In genomic region chr15:78571554-78572269, GRCm38 (mm10) we compare ENCODE assay signal across 8 mouse cellular contexts. TPM values are rescaled to one million over a fixed set of nuclear protein-coding genes. Genes with fewer than 3 reads are reported as not detected.
DNase-seq lines count a peak whose midpoint lies in the region; ATAC-seq and TF ChIP-seq lines count a peak whose summit lies in the region.

No protein-coding gene starts in this region.

- TF ChIP-seq CTCF in heart, postnatal 0 days (IDR thresholded peaks at IDR 0.05; ENCODE audit: low read depth), result no peak

- H3K4me2 ChIP-seq in heart, postnatal 0 days (ENCODE audit: low read depth, low read length), result peak overlapping the region; percentile 22; the same call in 1 of the 2 replicates

- H3K9ac ChIP-seq in heart, postnatal 0 days (replicated peaks; ENCODE audit: low read depth, low read length), result no peak overlapping the region; the same call in 1 of the 2 replicates

- peak overlapping the region; percentile 49 for H3K27ac ChIP-seq in heart, postnatal 0 days (ENCODE audit: low read depth)

- H3K9me3 ChIP-seq in heart, postnatal 0 days (replicated peaks; ENCODE audit: control insufficient read depth, low read length), result no peaks in the 10 kb centered on the region

- peak; percentile 31 to 59 for DNase-seq in heart, adult 18-20 months
- no peak for DNase-seq in heart, adult 8-10 months (ENCODE audit: low spot score)
- peak; percentile 69 for DNase-seq in heart, postnatal 0 days (ENCODE audit: low spot score)
- DNase-seq in lung, postnatal 4 days, result peak; percentile 68 to 71
- peak; percentile 91 for DNase-seq in thymus, postnatal 14 days
- DNase-seq in frontal cortex, postnatal 25 days (ENCODE audit: low spot score in 2 of 2), result no peak
- DNase-seq in urinary bladder, postnatal 36 days (ENCODE audit: low spot score in 2 of 2), result no peak
- no peak for DNase-seq in cerebellum, postnatal 10 days

- no peaks in the 10 kb centered on the region for H3K27me3 ChIP-seq in heart, postnatal 0 days (ENCODE audit: control insufficient read depth, insufficient read depth, low read length)

- 18% methylated on average over 16 of the region's 16 CpGs for WGBS in heart, postnatal 0 days

- H3K4me3 ChIP-seq in heart, postnatal 0 days (ENCODE audit: low read depth, low read length), result peak overlapping the region; percentile 23; the same call in 1 of the 2 replicates

- TF ChIP-seq EP300 in heart, postnatal 0 days (IDR thresholded peaks at IDR 0.05; ENCODE audit: low read depth), result peak; percentile 74

- H3K4me1 ChIP-seq in heart, postnatal 0 days (ENCODE audit: control insufficient read depth, insufficient read depth), result peaks cover 3% of the 10 kb centered on the region; the same call in 1 of the 2 replicates

- no peaks in the 10 kb centered on the region for H3K36me3 ChIP-seq in heart, postnatal 0 days (replicated peaks; ENCODE audit: control insufficient read depth, insufficient read depth, low read length)

- peak; percentile 83 for ATAC-seq in heart, postnatal 0 days (ENCODE audit: insufficient read depth, low read depth)

RNA-seq across cellular contexts. Expression of gene Rac2, which starts 0.9 kb away (rescaled TPM):
- total RNA-seq in heart, adult 18-20 months (2021), result 10 to 100 TPM in 1 of 2 experiments, 1 to 10 TPM in 1; 2.2 to 19.1 TPM
- 1 to 10 TPM; 1.2 to 7.6 (median 2.7) TPM for total RNA-seq in heart, adult 8-10 months (2022)
- 3.1 and 6.5 TPM in 2 replicates for total RNA-seq in heart, postnatal 0 days (2014; rRNA removed; ENCODE audit: low replicate concordance)
- 4.0 and 5.6 TPM in 2 replicates for polyA plus RNA-seq in heart, postnatal 0 days (2015; fragmentation: Nextera tagmentation; extraction: Ambion mirVana)

RNA-seq across cellular contexts. Expression of gene Cyth4, which starts 25.1 kb away (rescaled TPM):
- 1 to 10 TPM; 3.8 to 6.3 TPM for total RNA-seq in heart, adult 18-20 months (2021)
- total RNA-seq in heart, adult 8-10 months (2022), result 1 to 10 TPM; 4.2 to 8.7 (median 5.3) TPM
- total RNA-seq in heart, postnatal 0 days (2014; rRNA removed; ENCODE audit: low replicate concordance), result 4.3 and 6.0 TPM in 2 replicates
- polyA plus RNA-seq in heart, postnatal 0 days (2015; fragmentation: Nextera tagmentation; extraction: Ambion mirVana), result 2.8 and 3.1 TPM in 2 replicates

RNA-seq across cellular contexts. Expression of gene Sstr3, which starts 27.2 kb away (rescaled TPM):
- total RNA-seq in heart, adult 18-20 months (2021), result not detected
- not detected for total RNA-seq in heart, adult 8-10 months (2022)
- total RNA-seq in heart, postnatal 0 days (2014; rRNA removed; ENCODE audit: low replicate concordance), result 0.04 TPM in 1 of 2 replicates, not detected in the other
- polyA plus RNA-seq in heart, postnatal 0 days (2015; fragmentation: Nextera tagmentation; extraction: Ambion mirVana), result 0.12 and 0.19 TPM in 2 replicates

RNA-seq across cellular contexts. Expression of gene C1qtnf6, which starts 40.5 kb away (rescaled TPM):
- total RNA-seq in heart, adult 18-20 months (2021), result 1 to 10 TPM; 7.8 to 7.9 TPM
- 10 to 100 TPM in 1 of 4 experiments, 1 to 10 TPM in 3; 8.2 to 12.6 (median 9.5) TPM for total RNA-seq in heart, adult 8-10 months (2022)
- total RNA-seq in heart, postnatal 0 days (2014; rRNA removed; ENCODE audit: low replicate concordance), result 22.1 and 23.0 TPM in 2 replicates
- 27.4 and 29.9 TPM in 2 replicates for polyA plus RNA-seq in heart, postnatal 0 days (2015; fragmentation: Nextera tagmentation; extraction: Ambion mirVana)

Comparison
In these comparisons a context has a peak if more than half of its experiments do, and no peak if none do; other contexts are left out.
1. DNase-seq: peak in heart, adult 18-20 months (2 of 2), heart, postnatal 0 days (single experiment), lung, postnatal 4 days (2 of 2) and thymus, postnatal 14 days (single experiment); none in heart, adult 8-10 months (single experiment), frontal cortex, postnatal 25 days (0 of 2), urinary bladder, postnatal 36 days (0 of 2) and cerebellum, postnatal 10 days (0 of 2).